ENCODE assay signal across 9 mouse cellular contexts in genomic region chr13:43546861-43547260, GRCm38 (mm10). TPM values are rescaled to one million over a fixed set of nuclear protein-coding genes. Genes with fewer than 3 reads are reported as not detected.
DNase-seq lines count a peak whose midpoint lies in the region; ATAC-seq and TF ChIP-seq lines count a peak whose summit lies in the region.
"Had no signal": no experiment of that assay in that cellular context is flagged by ENCODE, and none has a peak within 500 bp of the region (broad histone marks: within the 10 kb centered on the region; RNA-seq: fewer than 3 reads in every experiment).

No protein-coding gene starts in this region.

- in situ Hi-C loops in Patski (cut with MboI; ENCODE audit: low pct_unique_long_range_greater_than_20kb): no loop called here

- DNase-seq in CD4-positive, CD25-positive, alpha-beta regulatory T cell, adult 2 months (ENCODE audit: low read depth, low spot score): peak; percentile 88
- peak; percentile 22 for DNase-seq in Patski (ENCODE audit: low read depth, low spot score)
- DNase-seq in cerebellum, postnatal 14 days: peak; percentile 92 to 93
- peak; percentile 62 for DNase-seq in gastrocnemius, postnatal 25 days
- peak; percentile 68 to 88 for DNase-seq in layer of hippocampus, adult 8-10 months (ENCODE audit: low spot score in 2 of 2)
- DNase-seq in lung, postnatal 14 days: peak; percentile 87
- peak; percentile 53 for DNase-seq in right cerebral cortex, postnatal 25 days
- peak; percentile 64 for DNase-seq in yolk sac, embryonic 10.5 days (ENCODE audit: low spot score)

- peak; percentile 93 for TF ChIP-seq CTCF in Patski (IDR thresholded peaks at IDR 0.05)

- no peak for ATAC-seq in Patski

- POLR2A ChIA-PET in Patski (lab: Charles Lee): interaction anchor here (1.4 kb wide), 1 partner anchor 12 kb away, joined by 4 read pairs; no protein-coding TSS in a partner anchor

- CTCF ChIA-PET in Patski (lab: Charles Lee): interaction anchor here (0.7 to 3.8 kb wide), 19 partner anchors 8 to 363 kb away, joined by 3 to 19 read pairs (median 5); partner anchors contain the start of gene Mcur1

- no peaks in the 10 kb centered on the region for H3K27me3 ChIP-seq in Patski
- H3K27me3 ChIP-seq: hindbrain, embryonic 15.5 days had no signal

RNA-seq across cellular contexts. Expression of gene Mcur1, which starts 13.1 kb away (rescaled TPM):
- 13.4 TPM for polyA plus RNA-seq in Patski (2021)
- 10 to 100 TPM; 26.5 to 28.7 TPM for total RNA-seq in gastrocnemius, postnatal 25 days (2021)
- total RNA-seq in layer of hippocampus, adult 8-10 months (2022): 10 to 100 TPM; 21.4 to 34.0 (median 27.0) TPM

Comparison
In these comparisons a context has a peak if more than half of its experiments do, and no peak if none do; other contexts are left out.
1. DNase-seq: peak in every context shown above with its lines; median percentile 92 in cerebellum, postnatal 14 days; 88 in CD4-positive, CD25-positive, alpha-beta regulatory T cell, adult 2 months; 87 in lung, postnatal 14 days; 78 in layer of hippocampus, adult 8-10 months; 64 in yolk sac, embryonic 10.5 days; 62 in gastrocnemius, postnatal 25 days; 53 in right cerebral cortex, postnatal 25 days; 22 in Patski.